Mouse (Mus musculus) left cerebral cortex, postnatal 14 days (tissue): ENCODE results near the gene Mrpl12. TPM values are rescaled to one million over a fixed set of nuclear protein-coding genes. Genes with fewer than 3 reads are reported as not detected.
"Not testable (repeated sequence)": the region's sequence is repeated elsewhere in the genome, so short reads cannot be mapped to it uniquely, and the experiment has no call there.

Experiments
- DNase-seq, 2 experiments: peaks; one replicate each; pipeline ENCODE4 v3.0.0; 2021 to 2022; ENCODE audit warnings: low spot score in 2 of 2, mixed read lengths in 1 of 2
- intact Hi-C: fragments of 180-260 bp; cut with DNase I; formaldehyde crosslinking; loops from one replicate; pipeline ENCODE4 v1.15.1; 2025
- total RNA-seq, 2 experiments: library from RNA; stranded (reverse); gene quantifications; 2 replicates each; pipeline ENCODE4 v1.2.3; 2021

Mrpl12 gene
- total RNA-seq, 2 experiments from 2014 or later: 74.6 to 78.2 TPM

DNA sequence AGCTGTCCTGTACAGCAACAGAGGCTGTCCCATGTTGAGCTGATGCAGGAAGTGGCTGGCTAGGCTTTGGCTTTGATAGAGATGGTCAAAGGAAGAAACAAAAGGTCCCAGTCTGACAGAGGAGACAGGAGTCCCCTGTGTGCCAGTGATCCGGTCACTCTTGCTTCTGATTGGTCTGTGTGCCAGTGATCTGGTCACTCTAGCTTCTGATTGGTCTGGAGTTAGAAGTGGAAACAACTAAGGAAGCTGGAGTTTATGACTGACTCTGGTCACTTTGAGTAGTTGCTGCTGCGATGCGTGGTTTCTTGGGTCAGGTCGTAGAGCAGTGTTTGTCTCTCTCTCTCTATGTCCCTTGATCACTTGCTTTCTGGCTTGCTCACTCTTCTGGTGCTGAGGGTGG is 17.3 kb downstream of the Mrpl12 start:
- DNase-seq: no peak
- intact Hi-C loops: no loop called here

DNA sequence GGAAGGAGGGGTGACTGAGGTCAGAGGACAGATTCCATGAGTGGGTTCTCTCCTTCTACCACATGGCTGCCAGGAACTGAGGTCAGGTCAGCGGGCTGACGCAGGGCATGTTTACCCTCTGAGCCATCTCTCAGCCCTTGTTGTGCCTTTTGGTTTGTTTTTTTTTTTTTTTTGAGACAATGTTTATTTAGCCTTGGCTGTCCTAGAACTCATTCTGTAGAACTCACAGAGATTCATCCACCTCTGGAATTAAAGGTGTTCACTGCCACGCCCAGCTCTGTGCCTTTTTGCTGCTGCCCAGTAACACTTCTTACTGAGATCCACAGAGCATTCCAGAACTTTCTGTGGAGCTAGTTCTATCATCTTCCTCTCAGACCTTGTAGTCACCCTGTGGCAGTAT is 21.2 kb downstream of the Mrpl12 start:
- intact Hi-C loops: no loop called here
- no peak for DNase-seq

DNA sequence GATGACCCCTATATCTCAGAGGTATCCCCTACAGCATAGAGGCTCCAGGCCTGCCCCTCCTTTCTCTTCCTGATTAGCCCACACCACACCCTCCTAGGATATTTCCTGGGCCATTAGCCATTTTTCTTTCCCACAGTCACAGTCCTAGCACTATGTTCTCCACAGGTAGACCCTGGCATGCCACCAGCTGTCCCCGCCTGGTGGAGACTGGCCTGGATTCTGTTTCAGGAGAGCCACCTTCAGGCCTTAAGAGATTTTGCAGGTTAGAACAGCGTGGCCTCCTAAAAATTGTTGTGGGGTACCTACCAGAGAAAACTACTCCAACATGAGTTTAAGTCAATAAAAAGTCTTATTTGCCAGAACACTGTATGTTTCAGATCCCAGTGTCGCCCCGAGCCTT is 22.5 kb downstream of the Mrpl12 start:
- no peak for DNase-seq
- intact Hi-C loops: no loop called here

DNA sequence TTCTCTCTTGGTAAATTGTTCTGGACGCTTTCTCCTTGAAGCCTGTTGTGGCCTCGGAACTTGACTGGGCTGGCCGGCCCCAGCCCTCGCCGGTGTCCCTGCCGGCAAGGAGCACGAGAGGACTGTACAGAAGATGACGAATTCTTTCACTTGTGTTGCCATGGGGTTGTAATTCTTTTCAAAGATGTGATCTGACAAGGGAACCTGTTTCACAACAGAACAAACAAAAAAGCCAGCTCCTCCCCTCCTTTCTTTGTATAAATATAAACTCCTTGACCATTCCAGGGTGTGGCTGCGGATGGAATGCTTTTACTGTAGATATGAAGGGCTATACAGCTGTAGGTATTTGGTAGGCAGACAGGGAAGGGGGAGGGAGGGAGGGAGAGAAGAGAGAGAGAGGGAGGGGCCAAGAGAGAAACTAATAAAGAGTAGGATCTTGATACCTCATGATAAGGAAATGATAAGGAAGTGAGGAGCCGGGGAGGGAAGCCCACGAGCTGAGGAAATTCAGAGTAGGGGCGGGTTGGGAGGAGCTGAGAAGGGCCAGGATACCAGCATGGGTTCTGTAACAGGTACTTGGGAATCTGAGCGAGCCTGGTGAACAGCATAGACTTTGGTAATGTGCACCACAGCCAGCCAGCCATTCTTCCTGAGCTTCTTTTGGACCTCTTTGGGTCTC is 23.3 kb downstream of the Mrpl12 start:
- no peak for DNase-seq
- intact Hi-C loops: no loop called here

DNA sequence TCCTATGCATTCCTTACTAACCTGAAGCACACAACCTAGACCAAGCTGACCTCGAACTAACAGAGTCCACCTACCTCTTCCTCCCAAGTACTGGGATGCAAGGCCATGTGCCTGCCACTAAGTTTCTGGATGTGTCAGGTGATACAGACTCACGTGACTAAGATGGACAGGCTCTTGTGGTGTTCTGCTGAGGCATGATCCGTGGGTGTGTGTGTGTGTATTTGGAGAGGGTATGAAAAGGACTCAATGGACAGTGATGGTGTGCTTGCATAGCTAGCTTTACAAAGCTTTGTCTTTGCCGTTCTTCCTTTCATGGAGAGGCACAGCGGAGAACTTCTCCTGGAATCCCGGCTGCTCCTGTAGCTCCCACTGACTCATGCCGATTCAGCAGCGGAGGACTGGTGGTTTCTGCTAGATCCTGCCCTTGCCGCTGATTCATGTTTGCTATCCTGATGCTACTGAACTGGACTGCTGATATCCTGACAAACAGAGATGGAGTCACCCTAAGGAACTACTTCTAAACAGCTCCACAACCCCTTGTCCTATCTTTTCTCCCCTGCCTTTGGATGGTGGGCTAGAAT is 24.0 kb downstream of the Mrpl12 start:
- intact Hi-C loops: no loop called here
- no peak for DNase-seq

DNA sequence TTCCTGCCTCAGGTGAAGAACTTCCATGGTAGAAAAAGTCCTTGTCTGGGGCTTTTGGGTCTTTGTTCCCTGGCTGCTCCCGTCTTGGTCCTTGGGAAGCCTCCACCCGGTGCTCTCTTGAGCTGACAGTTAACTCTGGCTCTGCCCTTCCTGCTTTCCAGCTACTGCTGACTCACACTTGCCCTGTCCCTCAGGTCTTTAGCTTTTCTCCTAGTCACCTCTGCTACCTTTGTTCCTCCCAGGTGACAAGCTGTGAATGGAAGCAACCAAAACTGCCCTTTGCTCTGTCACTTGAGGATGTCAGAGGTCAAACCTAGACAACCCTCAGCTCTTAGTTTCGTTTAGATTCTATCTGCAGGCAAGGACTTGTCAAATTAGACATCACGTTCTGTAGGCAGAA is 25.5 kb downstream of the Mrpl12 start:
- intact Hi-C loops: loop anchor here (10.0 kb wide), 1 partner anchor 265 kb away; no protein-coding TSS in a partner anchor

DNA sequence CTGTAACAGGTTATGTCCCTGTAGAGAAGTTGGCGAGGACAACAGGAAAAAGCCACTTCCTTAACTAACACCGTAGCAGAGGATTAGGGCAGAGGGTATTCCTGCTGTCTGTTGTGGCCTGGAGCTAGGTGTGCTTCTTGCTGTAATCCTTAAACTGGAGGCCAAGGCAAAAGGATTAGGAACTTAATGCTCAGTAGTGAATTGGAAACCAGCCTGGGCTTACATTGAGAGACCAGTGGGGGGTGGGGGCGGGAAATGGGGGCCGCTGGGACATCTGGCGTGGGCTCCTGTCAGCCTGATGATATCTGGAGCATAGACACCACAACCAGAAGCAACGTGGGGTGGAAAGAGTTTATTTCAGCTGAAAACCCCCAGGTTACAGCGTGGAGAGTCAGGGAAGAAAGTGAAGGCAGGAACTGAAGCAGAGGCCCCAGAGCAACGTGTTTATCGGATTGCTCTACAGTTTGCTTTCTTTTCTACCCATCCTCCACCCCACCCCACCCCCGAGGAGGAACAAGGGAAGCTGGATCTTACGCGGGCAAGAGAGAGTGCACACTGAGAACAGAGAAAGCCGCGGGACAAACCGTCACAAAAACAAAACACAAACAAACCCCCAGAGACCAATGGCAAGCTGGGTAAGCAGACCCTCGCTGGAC is 26.1 kb downstream of the Mrpl12 start:
- DNase-seq: no peak
- intact Hi-C loops: loop anchor here (10.0 kb wide), 1 partner anchor 264 kb away; no protein-coding TSS in a partner anchor

More for the DNA sequence above, 25.5 kb downstream of the Mrpl12 start:
- no peak for DNase-seq

DNA sequence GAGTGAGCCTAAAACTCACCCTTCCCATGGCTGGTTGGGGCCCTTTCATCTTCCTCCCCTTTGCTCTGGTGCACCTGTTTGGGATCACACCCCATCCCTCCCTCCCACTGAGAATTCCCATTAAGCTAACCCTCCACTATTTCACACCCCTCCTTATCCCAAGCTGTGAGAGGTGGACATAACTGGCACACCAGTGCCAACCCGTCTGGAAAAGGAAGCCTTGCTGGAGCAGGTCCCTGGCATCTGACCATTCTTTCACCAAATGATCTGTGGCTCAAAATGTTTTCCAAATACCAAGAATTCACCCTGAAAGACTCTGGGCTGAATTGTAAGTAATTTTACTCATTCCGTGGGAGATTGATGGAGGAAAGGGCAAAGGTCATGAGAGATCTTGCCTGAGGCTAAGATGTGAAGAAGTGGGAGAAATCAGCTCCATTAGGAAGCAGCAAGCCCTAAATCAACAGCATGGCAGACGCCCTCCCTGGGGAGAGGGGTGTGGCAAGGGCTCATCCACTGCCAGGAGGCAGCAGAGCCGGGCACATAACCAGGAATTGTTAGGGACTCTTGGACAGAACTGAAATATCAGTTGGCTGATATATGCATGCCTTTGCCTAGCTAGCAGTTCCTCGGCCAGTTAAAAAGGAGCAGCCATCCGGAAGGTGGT is 28.5 kb downstream of the Mrpl12 start:
- DNase-seq: no peak
- intact Hi-C loops: loop anchor here (10.0 kb wide), 1 partner anchor 262 kb away; no protein-coding TSS in a partner anchor

DNA sequence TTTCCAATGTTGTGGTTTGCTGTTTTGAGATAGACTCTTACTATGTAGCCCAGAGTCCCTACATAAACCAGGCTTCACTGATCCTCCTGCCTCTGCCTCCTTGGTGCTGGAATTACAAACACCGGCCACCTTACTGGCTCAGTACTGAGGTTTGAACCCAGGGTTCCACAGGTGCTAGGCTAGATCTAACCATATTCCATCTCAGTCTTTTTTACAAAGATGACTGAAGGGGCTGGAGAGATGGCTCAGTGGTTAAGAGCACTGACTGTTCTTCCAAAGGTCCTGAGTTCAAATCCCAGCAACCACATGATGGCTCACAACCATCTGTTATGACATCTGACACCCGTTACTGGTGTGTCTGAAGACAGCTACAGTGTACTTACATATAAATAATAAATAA is 29.8 kb downstream of the Mrpl12 start:
- intact Hi-C loops: loop anchor here (10.0 kb wide), 1 partner anchor 261 kb away; no protein-coding TSS in a partner anchor
- DNase-seq: not testable (repeated sequence)

DNA sequence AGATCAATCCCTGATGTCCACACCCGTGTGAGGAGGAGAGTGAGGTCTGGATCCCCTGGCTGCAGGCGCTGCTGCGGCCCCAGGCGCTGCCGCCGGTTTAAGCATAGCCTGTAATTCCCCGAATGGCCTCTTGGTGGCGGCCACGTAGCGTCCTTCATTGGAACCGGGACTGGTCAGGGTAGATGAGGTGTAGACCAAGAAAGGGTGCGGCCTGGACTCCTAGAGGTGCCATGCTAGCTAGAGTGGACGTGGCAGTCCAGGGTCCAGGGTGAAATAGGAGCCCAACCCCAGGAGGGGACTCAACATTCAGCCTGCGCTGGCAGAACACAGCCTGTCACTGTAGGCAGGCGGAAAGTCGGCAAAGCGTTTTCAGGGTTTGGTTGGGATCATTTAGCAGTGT is 31.2 kb downstream of the Mrpl12 start:
- intact Hi-C loops: loop anchor here (5.0 to 10.0 kb wide), 3 partner anchors 57 to 259 kb away; partner anchors contain the start of genes P4hb and Pcyt2
- DNase-seq: peak; percentile 77 to 88

DNA sequence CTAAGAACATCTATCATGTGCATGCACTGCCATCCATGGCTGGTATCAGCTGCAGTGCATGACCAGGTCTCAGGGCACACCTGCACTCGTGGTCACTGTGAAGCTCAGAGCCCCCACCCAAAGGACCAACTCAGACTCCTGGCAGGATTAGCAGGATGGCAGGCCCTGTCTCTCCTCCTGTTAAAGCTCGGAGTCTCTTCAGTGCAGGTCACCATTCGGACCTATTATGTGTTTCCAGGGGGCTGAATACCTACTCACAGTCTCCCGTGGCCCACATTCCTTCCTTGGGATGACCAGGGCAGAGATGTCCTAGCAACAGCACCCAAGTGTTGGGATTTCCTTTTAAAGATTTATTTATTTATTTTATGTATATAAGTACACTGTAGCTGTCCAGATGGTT is 32.7 kb downstream of the Mrpl12 start:
- intact Hi-C loops: loop anchor here (5.0 to 10.0 kb wide), 3 partner anchors 55 to 258 kb away; partner anchors contain the start of genes P4hb and Pcyt2
- no peak for DNase-seq

DNA sequence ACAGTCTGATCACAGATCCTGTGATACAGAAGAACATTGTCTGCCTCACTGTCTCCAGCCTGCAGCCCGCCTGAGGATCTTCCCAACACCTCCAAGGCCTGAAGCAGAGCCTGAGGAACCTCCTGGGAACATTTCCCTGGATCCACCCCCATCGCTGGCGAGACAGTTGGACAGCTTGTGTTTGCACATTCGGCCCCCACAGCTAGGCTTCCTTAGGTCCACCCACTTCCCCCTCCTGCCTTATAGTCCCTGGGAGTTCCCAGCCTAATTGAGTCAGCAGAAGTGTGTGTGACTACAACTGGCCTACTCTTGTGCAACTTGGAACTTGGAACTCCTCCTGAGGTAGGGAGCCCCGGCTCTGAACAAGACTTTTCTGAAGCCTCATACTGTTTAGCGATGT is 33.6 kb downstream of the Mrpl12 start:
- intact Hi-C loops: loop anchor here (5.0 to 10.0 kb wide), 3 partner anchors 54 to 257 kb away; partner anchors contain the start of genes P4hb and Pcyt2
- peak; percentile 82 to 89 for DNase-seq

DNA sequence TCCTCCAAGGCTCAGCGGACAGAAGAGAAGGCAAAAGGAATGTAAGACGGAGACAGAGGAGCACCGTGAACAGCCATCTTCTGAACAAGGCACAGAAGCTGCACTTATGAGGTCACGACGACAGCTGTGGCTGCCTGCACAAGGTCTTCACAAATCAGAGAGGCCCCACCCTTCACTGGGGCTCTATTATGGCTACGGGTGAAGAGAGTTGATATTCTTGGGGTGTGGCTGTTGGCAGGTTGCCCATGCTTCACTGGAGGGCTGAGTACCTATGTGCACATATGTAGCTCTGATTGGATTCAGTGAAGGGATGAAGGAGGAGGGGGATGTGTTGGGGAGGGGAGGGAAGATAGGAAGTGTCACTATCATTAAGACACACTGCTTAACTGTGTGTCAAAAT is 34.1 kb downstream of the Mrpl12 start:
- no peak for DNase-seq
- intact Hi-C loops: loop anchor here (5.0 to 10.0 kb wide), 3 partner anchors 54 to 256 kb away; partner anchors contain the start of genes P4hb and Pcyt2

DNA sequence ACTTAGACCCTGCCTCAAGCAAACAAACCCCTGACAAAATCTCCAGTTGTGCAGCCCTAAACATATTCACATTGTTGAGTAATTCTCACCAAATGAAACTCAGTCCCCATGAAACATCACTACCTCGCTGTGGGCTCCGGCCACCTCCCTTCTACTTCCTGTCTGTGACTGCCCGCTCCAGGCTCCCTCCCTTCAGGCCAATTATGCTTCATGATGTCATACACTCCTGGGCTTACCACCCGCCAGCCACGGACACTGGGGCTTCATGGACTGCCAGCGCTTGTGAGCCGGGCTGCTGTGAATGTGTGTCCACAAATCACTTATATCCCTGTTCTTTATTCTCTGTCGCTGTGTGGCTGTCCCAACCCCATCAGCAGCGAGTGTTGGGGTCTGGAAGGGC is 35.3 kb downstream of the Mrpl12 start:
- peak in 1 of 2 experiments; percentile 25 for DNase-seq
- intact Hi-C loops: loop anchor here (5.0 to 10.0 kb wide), 3 partner anchors 53 to 255 kb away; partner anchors contain the start of genes P4hb and Pcyt2

DNA sequence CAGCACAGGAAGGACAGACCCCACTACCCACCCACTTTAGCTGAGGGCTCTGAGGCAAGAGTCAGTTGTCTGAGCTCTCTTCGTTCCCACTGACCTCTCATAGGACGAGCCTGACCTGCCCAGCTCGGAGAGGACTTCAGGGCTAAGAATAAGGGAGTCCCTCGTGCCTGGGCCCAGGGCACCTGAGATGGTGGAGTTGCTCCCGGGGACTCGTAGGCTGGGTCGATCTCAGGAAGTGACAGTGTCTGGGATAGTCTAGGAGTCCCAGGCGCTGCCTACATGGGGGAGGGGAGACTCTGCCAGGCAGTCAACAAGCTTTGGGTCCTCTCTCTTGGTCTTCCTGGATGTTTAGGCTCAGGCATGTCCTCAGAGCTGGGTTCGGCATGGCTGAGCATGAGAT is 36.1 kb downstream of the Mrpl12 start:
- no peak for DNase-seq
- intact Hi-C loops: no loop called here

DNA sequence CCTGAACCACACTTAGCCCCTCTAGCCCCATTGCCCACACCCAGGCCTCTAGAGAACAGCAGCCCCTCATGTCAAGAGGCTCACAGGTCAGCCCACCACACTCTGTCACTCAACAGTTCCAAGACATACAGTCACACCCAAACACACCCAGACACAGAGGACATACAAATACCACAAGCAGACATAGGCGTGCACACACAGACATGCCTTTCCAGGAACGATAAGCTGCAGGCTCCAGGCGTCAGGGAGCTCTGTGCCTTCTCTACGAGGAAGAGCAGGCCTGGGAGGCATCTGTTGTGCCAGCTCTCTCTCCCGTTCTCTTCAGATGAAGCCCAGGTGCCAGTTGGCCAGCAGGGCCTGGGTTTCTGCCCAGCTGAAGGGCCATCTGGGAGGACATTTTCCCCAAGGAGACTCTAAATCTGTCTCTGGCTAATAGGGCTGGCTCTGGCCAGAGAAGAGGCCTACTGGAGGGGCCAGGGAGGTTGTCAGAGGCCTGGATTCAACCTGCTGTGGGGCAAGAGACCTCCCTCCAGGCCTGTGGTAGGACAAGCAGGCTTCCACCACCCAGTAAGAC is 36.6 kb downstream of the Mrpl12 start:
- intact Hi-C loops: no loop called here
- DNase-seq: no peak

DNA sequence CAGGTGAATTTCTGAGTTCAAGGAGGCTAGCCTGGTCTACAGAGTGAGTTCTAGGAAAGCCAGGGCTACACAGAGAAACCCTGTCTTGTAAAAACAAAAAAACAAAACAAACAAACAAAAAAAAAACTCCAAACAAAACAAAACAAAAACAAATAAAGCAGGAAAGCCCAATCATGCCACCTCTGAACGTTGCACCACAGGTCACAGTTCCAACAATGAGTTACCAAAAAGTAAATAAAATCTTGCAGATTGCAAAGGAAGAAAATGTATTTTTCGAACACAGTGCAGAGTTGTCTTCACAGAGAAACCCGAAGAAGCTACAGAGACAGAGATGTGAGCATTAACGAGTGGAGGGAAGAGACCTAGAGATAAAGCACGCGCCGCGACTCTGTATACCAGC is 38.2 kb downstream of the Mrpl12 start:
- no peak for DNase-seq
- intact Hi-C loops: no loop called here

DNA sequence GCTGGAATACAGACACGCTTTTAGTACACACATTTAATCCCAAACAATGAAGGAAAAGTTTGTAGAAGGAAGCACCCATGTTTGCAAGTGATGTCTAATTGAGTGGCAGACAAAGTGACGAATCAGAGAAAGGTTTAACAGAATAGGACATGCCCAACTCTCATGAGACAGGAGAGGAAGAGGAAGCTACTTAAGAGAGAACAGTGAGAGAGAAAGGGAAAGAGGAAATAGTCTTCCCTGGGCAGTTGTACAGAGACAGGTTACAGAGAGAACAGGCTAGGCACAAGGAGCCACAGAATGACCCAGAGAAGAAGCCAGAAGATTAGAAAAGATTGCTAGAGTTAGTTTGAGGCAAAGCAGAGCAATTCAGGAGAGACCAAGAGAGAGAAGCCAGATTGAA is 41.5 kb downstream of the Mrpl12 start:
- intact Hi-C loops: no loop called here
- DNase-seq: no peak

DNA sequence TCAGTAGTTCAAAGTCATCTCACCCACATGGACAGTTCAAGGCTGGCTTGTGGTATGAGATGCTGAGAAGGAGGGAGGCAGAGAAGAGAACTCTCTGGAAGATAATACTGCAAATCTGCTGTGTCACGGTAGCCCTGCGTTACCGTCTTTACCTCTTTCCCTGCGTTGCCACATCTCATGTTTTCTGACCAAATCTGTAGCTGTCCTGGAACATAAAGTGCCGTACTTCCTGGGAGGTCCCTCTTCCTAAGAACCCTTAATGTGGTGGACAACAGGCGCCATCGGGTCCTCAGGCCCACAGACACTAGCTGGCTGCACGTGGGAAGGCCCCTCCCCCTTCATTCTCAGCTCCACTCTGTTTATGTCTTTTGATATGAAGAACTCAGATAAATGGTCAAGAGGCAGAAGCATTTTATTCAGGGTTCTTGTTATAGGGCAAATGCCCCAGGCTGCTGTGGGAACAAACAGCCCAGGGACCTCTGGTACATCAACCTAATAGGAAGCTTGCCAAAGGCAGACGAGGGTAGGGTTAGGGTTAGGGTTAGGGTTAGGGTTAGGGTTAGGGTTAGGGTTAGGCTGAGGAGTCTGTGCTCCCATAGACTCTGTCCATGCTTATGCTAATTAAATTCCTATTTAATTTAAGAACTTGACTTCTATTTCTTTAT is 43.4 kb downstream of the Mrpl12 start:
- intact Hi-C loops: no loop called here

More for the DNA sequence above, 43.4 kb downstream of the Mrpl12 start:
- no peak for DNase-seq
